Mouse (Mus musculus) E14TG2a.4 (cell line): ENCODE measurements around the gene Tmem129.

Source experiments
- CTCF ChIP-seq: conservative IDR thresholded peaks from 2 replicates; pipeline ENCODE4 v1.5.1; 2014; ENCODE audit warnings: low read length
- NANOG ChIP-seq: IDR thresholded peaks from 2 replicates; pipeline ENCODE4 v1.6.1; 2014; ENCODE audit warnings: borderline replicate concordance, low read length, mixed read lengths

GRCm38 (mm10) chr5:33689221-33689844 is 31.1 kb upstream of the Tmem129 start:
- TF ChIP-seq CTCF (no peak), NANOG (no peak)
